Mouse (Mus musculus): ENCODE data around the gene Phf10. TPM values are rescaled to one million over a fixed set of nuclear protein-coding genes. Genes with fewer than 3 reads are reported as not detected.
"Not testable (repeated sequence)": the region's sequence is repeated elsewhere in the genome, so short reads cannot be mapped to it uniquely, and the experiment has no call there.

Gene Phf10
- total RNA-seq, 2 experiments from 2014 or later = 73.0 to 204 TPM

DNA sequence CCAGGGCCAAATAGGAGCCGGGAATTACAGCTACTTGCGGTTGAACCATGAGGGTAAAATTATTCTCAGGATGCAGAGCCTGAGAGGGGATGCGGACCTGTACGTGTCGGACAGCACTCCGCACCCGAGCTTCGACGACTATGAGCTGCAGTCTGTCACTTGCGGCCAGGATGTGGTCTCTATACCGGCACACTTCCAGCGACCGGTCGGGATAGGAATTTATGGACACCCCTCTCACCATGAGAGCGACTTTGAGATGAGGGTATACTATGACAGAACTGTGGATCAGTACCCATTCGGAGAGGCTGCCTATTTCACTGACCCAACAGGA, 17.4 kb downstream of the Phf10 start:
- ATAC-seq (replicated peaks; ENCODE audit: poor library complexity) = peak; percentile 14

DNA sequence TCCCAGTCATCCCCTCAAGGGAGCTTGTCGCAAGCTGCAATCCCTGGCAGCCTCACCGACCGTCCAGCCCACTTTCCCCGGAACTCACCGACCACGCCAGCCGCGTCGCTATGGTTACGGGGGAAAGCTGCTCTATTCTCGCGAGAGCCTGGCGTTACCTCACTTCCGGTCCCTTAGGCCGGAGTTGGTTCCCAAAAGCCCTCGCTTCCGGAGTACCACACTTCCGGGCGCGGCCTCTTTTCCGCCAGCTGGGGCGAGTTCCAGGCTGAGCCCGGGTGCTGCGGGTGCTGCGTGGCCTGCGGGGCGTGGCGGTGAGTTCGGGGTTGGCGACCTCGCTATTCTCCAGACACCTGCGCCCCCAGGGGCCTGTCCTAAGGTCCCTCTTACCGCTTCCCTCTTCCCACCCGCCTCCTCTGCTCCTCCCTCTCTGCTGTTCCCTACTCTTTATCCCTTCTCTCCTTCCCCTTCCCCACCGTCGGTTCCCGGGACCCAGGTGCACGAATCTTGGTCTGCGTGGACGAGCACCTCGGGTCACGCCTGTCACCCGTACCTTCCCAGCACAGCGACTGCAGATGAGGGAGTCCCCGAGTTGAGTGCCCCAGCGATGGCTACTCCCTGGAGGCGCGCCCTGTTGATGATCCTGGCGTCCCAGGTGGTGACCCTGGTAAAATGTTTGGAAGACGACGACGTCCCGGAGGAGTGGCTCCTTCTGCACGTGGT, 17.9 kb downstream of the Phf10 start, which contains the start of the genes Wdr27 and 1600012H06Rik:
Wdr27 (minus strand) TSS at position 150 of the 720 bp plus-strand sequence.
1600012H06Rik (plus strand) TSS at position 176 of the 720 bp plus-strand sequence.
- ATAC-seq (replicated peaks; ENCODE audit: poor library complexity) = peak; percentile 98

DNA sequence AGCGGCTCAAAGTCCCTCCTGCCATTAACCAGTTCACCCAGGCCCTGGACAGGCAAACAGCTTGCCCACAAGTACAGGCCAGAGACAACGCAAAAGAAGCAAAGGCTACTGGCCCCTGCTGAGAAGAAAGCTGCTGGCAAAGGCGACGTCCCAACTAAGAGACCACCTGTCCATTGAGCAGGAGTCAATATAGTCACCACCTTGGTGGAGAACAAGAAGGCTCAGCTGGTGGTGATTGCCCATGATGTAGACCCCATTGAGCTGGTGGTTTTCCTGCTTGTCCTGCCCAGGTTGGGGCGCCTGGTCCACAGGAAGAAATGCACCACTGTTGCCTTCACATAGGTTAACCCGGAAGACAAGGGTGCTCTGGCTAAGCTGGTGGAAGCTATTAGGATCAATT, 18.9 kb downstream of the Phf10 start:
- ATAC-seq (replicated peaks; ENCODE audit: poor library complexity) = not testable (repeated sequence)

DNA sequence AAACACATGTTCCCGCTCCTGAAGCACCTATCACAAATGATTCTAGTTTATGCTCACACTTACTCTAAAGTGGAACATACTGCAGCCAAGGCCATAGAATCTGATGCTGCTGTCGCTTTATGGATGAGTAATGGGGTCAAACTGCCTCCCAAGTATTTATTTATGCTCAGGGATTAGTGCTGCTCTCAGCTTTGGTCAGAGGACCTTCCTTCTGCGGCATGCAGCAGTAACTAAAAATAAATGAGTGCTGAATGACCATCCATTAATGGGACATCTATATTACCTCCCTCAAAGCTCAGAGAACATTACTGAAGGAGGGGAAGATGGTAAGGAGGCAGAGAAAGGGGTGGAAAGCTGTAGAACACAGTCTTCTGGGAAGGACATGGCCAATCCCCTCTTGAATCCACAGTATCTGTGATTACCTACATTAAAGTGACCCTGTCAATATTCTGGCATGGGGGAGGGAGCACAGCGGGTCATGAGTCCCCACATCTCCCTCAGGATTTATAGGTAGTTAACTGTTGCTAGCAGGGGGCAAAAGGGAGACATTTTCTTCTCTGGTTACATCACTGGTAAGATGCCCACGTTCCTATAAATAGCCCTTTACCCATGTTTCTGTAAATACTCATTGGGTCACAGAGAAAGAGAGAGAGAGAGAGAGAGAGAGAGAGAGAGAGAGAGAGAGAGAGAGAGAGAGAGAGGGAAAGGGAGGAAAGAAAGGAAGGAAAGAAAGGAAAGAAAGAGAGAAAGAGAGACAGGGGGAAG, 25.1 kb downstream of the Phf10 start:
- no peak for ATAC-seq (replicated peaks; ENCODE audit: poor library complexity)

DNA sequence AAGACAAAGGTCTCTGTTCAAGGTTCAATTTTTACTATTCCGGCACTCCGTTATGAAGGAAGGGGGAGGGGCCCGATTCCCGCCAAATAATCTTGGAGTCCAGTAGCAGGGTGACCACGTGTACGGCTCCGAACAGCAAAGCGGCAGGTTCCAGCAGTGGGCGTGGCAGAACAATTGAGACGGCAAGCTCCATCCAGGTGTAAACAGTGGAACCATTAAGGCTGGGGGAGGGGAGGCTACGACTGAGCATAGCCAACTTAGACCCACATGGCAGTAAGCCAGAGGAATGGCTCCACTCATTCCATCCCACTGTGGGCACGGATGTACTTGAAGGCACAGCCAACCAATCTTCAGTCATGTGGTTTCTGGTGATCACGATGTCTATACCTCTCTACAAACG, 25.8 kb downstream of the Phf10 start:
- ATAC-seq (replicated peaks; ENCODE audit: poor library complexity) = not testable (repeated sequence)

DNA sequence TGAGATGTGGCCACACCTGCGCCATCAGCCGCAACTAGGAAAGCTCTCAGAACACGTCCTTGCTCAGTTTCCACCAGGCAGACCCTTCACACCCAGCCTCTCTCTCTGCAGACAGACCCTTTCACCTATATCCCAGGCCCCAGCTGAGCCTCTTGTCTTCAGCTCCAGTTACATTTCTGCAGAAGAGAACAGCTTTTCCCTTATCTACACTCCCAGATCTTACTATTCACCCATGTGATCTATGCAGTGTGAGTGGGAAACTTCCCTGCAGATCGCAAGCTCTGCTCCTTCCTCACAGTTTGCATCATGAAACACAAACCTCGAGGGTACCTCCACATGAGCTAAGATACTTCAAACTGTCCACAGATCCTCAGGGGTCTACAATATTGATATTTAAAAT, 29.6 kb downstream of the Phf10 start:
- no peak for ATAC-seq (replicated peaks; ENCODE audit: poor library complexity)

DNA sequence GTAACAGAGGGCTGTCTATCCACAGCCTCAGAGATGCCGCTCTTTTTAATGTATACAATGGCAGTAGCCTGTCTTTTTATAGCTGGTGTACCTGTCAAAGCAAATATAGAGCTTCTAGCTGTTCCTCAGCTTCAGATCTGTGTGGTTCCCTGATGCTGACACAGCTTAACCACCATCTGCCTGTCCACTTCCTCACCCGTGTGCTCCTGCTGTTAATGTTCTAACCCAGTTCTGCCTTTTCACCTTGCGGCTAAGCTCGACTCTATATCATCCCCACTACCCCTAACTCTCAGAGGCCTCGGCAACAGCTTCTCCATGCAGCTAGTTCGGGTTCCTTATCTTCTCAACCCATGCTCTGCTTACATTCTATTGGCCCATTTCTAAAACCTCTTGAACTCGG, 30.4 kb downstream of the Phf10 start:
- peak; percentile 90 for ATAC-seq (replicated peaks; ENCODE audit: poor library complexity)

DNA sequence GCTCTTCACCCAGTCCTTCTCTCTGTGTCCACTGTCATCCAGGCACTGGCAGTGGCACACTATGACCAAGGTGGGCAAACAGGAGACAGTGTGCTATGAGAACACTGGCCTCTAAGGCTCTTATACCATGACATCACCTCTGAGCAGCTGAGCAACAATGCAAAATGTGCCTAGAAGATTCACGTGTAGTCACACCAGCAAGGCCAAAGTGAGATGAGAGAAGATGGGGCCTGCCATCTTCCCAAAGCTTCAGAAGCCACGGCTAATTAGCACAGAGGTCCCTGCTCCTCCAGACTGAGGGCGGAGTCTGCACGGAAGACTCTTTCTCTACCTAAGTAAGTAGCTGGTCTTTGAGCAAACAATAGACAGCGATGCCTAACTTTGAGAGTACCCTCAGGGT, 32.4 kb downstream of the Phf10 start:
- no peak for ATAC-seq (replicated peaks; ENCODE audit: poor library complexity)

DNA sequence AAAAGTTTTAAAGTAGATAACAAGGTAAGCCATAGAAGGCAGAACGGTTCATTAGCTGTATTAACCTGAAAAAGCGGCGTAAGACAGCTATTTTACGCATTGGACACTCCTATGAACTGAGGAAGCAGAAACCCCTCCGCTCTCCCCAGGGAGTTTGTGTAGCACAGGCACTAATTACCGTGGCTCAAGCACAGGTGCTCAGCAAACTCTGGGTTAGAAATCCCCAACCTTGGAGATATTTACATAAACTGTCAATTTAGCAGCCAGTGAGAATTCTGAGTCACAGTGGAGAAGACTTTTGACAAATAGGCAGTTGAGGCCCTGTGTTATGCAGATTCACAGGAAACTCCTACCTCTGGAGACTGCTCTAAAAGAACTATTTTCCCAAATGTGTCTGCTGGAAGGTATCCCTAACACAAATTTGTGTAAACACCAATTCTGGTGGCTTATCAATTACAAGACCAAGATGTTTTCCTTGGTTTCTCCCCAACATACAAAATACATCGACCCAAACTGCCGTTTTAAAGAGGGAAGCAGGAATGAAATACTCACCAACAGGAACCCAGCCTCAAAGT, 33.3 kb downstream of the Phf10 start:
- ATAC-seq (replicated peaks; ENCODE audit: poor library complexity) = no peak

DNA sequence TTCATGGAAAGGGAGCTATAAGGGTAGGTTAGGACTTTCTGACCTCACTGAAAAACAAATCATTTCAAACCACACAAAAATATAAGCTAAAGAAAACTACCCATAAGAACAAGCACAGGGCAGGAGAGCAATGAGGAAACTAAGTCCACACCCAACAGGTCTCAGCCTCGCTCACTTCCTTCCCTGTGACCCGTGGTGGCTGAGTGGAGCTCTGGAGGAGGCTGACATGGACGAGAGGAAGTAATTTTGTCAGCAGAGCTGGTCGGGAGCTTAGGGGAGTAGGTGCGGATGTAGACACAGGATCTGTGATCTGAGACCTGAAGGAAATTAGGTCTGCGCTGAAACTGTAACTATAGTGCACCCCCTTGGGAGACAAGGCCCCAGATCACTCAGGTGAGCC, 39.5 kb downstream of the Phf10 start:
- peak; percentile 89 for ATAC-seq (replicated peaks; ENCODE audit: poor library complexity)

DNA sequence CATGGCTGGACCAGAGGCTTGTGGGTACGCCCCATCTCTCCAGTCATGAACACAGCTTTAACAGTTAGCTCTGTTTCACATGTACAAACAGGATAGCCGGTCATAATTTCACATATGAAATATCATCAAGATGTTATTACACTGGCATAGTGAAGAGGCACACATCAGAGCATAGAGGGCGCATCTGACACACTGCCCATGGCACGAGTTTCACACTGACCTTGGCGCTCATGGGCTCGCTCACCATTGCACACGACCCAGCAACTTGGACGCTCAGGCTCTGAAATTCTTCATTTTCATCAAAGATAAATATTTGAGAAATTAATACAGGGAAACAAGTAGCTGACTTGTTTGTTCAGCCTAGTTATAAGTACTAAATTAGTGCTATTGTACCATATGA, 43.2 kb downstream of the Phf10 start:
- no peak for ATAC-seq (replicated peaks; ENCODE audit: poor library complexity)

DNA sequence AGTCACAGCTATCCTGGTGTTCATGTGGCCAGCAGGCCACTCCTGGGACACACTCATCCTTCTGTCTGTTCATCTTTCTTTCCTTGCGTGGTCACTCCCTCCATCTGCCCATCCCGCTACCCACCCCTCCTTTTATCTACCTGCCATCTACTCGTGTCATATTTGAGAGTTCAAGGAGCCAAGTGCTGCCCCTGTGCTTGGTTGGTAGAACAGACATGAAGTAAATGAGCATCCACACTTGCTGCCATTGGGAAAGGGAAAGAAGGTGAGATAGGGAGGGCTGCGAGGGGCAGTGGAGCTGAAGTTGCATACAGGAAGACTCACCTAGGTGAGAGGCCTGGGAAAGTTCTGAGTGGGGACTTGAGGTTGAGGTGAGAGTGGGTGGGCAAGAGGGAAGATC, 46.7 kb downstream of the Phf10 start:
- no peak for ATAC-seq (replicated peaks; ENCODE audit: poor library complexity)

DNA sequence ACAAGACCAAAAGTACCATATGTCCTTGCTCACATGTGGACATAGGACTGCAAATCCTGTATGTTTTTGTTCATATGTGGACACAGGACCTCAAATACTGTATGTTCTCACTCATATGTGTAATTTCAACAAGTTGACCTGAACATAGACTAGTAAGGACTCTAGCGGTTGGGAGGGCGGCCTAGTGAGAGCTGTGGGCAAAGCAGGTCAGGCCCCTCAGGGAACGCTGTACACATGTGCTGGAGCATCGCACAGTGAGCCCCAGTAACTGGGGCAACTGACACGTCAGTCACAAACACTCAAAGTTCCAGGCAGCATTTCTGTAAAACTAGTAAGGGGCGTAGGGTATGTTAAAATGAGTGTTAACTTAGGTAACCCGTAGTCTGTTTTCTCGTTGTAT, 48.1 kb downstream of the Phf10 start:
- ATAC-seq (replicated peaks; ENCODE audit: poor library complexity) = no peak

DNA sequence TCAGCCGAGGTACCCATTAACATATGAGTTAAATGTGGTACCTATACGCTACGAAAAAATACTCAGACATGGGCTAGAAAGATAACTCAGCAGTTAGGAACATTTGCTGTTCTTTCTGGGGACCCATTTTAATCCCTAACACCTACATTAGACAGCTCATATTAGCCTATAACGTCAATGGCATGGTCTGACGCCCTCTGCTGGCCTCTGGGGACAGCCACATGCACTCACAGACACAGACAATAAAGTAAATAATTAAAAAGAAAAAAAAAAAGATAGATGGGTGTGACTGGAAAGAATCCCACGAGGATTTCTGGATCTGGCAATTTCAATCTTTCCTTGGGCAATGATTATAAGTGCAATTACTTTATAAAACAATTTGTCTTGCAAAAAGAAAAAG, 48.7 kb downstream of the Phf10 start:
- ATAC-seq (replicated peaks; ENCODE audit: poor library complexity) = peak; percentile 82

DNA sequence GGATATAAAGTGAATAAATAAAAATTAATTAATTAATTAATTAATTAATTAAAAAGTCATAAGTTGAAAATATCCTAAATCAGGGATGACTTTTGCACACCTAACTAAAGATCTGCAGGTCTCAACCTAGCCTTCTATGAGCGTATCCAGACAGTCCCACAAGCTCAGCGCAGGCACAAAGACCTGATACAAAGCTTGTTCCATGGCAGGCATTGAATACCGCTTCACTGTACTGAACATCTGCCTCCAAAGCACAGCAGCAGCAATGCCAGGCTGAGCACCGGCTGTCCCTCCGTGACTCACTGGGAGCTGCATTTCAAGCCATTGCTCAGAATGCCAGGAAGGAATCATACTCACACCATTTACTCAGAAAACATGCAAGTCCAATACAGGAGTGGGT, 50.3 kb downstream of the Phf10 start:
- ATAC-seq (replicated peaks; ENCODE audit: poor library complexity) = no peak

DNA sequence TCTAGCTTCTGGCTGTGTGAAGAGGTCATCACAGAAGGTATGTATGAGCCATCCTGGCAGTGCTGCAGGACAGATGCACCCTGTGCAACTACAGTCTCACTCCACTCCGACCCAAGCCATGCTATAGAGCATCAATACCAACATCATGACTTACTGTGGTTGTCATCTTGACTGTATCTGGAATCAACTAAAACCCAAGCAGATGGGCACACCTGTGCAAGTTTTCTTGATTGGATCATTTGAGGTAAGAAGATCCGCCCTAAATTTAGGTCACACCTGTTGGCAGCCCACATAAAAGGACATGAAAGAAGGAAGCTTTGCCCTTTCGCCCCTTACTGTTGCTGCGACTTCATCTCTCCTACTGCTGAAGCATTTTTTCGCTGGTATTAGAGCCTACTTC, 51.7 kb downstream of the Phf10 start:
- no peak for ATAC-seq (replicated peaks; ENCODE audit: poor library complexity)

DNA sequence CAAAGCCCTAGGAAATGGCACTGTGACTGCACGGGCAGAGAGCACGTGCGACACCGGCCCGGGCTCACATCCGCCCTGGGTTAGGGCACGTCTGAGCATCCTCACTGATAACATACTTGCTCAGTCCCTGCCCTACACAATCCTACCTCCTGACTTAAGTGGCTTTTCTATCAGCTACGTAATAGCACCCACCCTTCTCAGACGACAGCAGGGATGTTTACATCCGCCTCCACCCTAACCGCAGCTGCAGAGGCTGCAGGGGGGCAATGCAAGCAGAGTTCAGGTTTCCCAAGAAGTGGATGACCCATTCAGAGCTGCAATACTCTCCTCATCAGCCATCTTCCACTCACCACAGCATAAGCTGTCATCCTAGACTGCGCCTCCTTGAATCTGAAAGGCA, 53.9 kb downstream of the Phf10 start:
- no peak for ATAC-seq (replicated peaks; ENCODE audit: poor library complexity)

DNA sequence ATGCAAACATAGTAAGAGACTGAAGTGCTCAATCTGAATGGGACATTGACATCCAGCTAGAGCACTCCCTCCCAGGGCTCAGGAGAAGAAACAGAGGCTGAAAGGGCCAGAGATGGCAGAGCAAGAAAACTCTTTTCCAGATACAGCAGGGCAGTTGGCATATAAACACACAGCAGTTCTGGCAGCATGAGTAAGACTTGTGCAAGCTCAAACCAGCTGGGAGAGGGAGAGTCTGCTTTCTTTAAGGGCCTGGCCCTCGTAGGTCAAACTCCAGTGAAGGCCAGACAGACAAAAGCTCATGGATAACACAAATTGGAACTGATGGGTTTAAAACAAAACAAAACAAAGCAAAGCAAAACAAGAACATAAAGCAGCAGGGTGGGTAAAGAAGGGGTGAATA, 54.5 kb downstream of the Phf10 start:
- ATAC-seq (replicated peaks; ENCODE audit: poor library complexity) = no peak

DNA sequence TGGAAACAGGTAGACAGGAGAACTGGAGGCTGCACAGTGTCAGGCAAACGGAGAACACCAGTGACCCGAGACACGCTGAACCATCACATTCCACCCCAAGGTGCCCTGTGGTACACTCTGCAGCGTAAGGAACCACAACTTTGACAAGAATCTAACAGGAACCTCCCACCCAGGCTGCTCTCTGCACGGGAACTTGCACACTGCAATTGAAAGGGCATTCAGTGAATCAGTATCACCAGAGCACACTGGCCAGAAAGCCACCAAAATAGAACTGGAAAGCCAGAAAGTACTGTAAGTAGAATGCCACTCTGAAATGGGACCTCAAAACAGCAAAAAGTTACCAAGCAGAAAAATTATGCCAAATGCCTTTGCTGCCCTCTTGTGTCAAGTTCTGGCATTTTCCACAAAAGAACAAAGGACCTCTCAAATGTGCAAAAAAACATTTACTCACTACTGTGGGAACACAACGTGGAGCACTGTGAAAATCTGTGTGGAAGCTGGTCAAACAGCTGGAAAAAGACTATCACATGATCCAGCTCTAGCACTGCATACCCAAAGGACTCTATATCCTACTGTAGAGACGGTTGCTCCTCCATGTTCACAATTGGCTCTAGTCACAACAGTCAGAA, 56.3 kb downstream of the Phf10 start:
- ATAC-seq (replicated peaks; ENCODE audit: poor library complexity) = peak; percentile 88

DNA sequence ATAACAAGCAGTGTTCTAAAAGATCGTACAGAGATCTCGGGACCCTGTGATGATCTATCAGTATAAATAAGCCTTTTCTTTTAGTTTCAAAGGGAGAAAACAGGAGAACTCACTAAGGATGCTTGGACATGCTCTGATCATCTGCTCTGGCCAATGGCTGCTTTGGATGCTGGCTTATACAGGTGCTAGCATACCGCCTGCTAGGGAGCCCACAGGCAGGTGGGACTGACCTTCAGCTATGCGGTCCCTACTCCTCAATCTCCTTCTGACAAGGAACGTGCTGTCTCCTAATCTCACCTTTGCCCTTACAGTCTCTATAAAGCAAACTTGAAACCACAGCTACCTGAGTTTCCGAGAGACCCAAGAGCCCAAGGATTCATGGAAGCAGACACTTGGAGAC, 56.9 kb downstream of the Phf10 start:
- ATAC-seq (replicated peaks; ENCODE audit: poor library complexity) = no peak

DNA sequence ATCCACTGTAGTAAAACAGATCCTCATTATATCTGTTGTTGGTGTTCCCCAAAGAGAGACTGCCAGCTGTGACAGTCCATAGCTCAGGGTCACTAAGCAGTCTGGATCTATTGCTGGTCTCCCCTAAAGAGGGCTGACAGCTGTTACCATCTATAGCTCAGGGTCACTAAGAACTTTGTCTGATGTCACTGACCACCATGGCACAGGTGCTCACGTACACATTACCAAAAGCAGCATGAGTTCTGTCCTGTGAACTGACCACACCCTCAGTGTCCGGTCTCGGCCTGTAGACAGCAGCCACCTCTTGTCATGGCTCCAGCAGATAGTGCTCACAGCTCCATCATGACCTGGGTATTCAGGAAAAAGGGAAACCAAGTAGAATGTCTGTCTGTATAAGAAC, 57.9 kb downstream of the Phf10 start:
- no peak for ATAC-seq (replicated peaks; ENCODE audit: poor library complexity)

DNA sequence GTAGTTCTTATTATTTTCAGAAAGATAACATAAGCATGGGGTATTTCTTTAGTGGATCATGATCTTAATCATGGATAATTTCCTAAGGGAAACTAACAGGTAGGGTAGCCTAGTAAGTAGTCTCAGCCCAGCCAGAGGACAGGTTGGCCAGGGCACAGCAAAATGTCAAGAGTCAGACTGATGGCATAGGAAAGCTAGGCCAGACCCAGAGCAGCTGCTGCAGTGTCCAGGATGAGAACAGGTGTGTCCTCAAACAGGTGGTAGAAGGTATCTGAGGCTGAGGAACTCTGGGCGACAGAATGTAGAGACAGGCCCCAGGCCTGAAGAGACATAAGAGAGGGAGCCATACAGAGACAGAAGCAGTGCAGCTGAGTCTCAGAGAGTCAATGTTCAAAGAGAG, 62.1 kb downstream of the Phf10 start:
- no peak for ATAC-seq (replicated peaks; ENCODE audit: poor library complexity)

Measured in megakaryocyte progenitor cell, adult 5-6 weeks (primary cell).